Mouse (Mus musculus) spleen, adult 2 months (tissue): ENCODE results near the gene Xlr3a. TPM values are rescaled to one million over a fixed set of nuclear protein-coding genes. Genes with fewer than 3 reads are reported as not detected.

Experiments used
- DNase-seq, 2 experiments: peaks; one replicate each; pipeline versions ENCODE4 v3.0.0 to v3.0.0-alpha.2; 2012 to 2021; ENCODE audit warnings: low spot score in 2 of 2, low read depth in 1 of 2
- H3K27ac ChIP-seq: fragments of 200-500 bp; 2 replicates; pipeline ENCODE4 v1.5.1; 2012; ENCODE audit warnings: low read length, inconsistent platforms; ENCODE audit not compliant: insufficient read depth
- H3K27me3 ChIP-seq: fragments of 200-500 bp; 2 replicates; pipeline ENCODE4 v1.6.1; 2012; ENCODE audit warnings: mild to moderate bottlenecking, moderate library complexity, low read length, inconsistent platforms; ENCODE audit not compliant: control insufficient read depth, insufficient read depth
- H3K36me3 ChIP-seq: fragments of 200-500 bp; 2 replicates; pipeline ENCODE4 v1.6.1; 2012; ENCODE audit warnings: mild to moderate bottlenecking, low read length, inconsistent platforms; ENCODE audit not compliant: control insufficient read depth, insufficient read depth
- H3K4me1 ChIP-seq: fragments of 200-500 bp; 2 replicates; pipeline ENCODE4 v1.6.1; 2011; ENCODE audit warnings: inconsistent platforms; ENCODE audit not compliant: control insufficient read depth, insufficient read depth, insufficient read length
- H3K4me3 ChIP-seq: fragments of 200-500 bp; 2 replicates; pipeline ENCODE4 v1.5.1; 2011; ENCODE audit warnings: mild to moderate bottlenecking, inconsistent platforms; ENCODE audit not compliant: insufficient read depth, insufficient read length; ENCODE audit errors: extremely low read depth
- CTCF ChIP-seq: fragments of 200-500 bp; IDR thresholded peaks from 2 replicates; pipeline ENCODE4 v1.5.1; 2011; ENCODE audit warnings: mild to moderate bottlenecking, inconsistent platforms; ENCODE audit not compliant: insufficient read depth, insufficient read length, insufficient replicate concordance; ENCODE audit errors: extremely low read depth
- POLR2A ChIP-seq: fragments of 200-500 bp; IDR thresholded peaks from 2 replicates; pipeline ENCODE4 v1.6.1; 2011; ENCODE audit warnings: low read depth, low read length, inconsistent platforms
- WGBS: fragments of 180-500 bp; shearing (Covaris S2); methylation state at CpG from one replicate; pipeline ENCODE4 v1.1.7; 2018; 5-methylcytosine and 5-hydroxymethylcytosine counted together
- polyA plus RNA-seq: library from polyadenylated mRNA; depleted of rRNA; stranded (reverse); fragments of >200 nt; gene quantifications from 2 replicates; pipeline ENCODE4 v1.2.3, GENCODE M21; 2012

The Xlr3a gene
- polyA plus RNA-seq, 1 experiment: 0.11 TPM

DNA sequence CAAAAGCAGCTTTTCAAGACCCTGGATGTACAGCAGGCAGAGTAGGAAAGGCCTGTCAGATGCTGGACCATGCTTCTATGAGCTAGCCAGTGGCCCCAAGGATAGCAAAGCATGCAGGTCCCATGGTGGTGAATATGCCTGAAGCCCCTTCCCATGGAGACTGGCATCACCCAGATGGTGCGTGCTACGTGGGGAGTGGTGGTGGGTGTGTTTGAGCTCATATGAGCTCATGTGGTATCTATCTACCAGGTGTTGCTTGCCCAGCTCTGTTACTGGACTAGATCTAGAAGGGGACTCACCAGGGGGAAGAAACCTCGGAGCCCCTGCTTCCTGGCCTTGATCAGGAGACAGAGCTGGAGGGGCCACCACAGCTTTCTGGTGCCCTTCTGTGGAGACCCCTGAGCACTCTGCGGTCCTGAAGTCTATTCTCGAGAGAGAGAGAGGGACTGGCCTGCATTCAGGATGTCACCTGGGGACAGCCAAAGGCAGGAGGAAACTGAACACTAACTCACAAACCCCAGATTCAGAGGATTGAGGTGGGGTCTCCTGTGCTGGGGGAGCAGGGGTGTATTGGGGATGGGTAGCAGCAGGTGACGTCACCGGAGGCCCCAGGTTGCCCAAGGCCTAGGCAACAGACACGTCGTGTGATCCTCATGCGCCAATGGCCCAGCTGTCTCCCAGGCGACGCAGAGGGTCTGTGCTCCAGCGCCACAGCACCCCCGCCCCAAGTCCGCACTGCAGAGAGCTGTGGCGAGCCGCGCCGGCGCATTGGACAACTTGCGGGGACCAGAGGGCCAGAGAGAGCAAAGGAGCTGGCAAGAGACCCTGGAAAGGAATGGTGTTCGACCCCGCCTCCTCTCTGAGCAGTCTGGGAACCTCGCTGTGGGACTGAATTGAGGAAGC, 33.1 kb downstream of the Xlr3a start:
- H3K36me3 ChIP-seq: no peaks in the 10 kb centered on the region
- TF ChIP-seq POLR2A (no peak), CTCF (no peak)
- H3K4me3 ChIP-seq: no peak overlapping the region
- no peak overlapping the region for H3K27ac ChIP-seq
- no peaks in the 10 kb centered on the region for H3K27me3 ChIP-seq
- no peaks in the 10 kb centered on the region for H3K4me1 ChIP-seq
- WGBS: 67% methylated on average over 24 of the region's 24 CpGs
- no peak for DNase-seq

DNA sequence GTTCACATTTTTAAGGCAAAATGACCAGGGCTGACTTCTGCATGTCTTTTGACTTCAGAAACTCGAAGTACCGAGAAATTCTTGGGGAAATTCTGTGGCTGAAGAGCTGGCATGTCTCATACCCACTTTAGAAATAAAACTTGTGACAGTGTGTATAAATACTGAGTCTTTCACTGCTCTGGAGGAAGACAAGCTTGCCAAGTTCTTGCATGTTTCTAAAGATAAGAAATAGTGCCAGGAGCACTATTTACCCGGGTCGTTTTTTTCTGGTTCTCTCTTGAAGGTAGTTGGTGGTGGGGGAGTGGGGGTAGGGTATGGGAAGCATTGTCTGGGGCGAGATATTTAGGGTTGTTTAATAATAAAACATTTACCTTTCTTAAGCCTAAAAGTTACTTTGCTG, 34.6 kb downstream of the Xlr3a start:
- H3K4me1 ChIP-seq: no peaks in the 10 kb centered on the region

DNA sequence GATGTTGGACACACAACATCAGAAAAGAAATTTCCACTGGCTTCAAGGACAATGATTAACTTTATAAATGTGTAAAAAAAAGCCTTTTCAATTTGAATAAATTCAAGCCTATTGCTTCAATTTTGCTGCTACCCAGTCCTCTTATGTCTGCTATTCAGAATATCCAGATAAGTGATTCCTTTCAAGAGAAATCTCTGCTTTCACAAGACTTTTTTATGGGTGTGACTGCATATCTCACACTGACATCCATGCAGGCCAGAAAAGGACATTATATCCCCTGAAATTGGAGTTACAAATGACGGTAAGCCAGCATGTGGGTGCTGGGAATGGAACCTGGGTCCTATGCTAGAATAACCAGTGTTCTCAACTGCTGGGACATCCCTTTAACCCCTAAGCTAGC, 35.4 kb downstream of the Xlr3a start:
- Histone ChIP-seq H3K4me3 (no peak overlapping the region), H3K36me3 (no peaks in the 10 kb centered on the region), H3K27ac (no peak overlapping the region), H3K4me1 (no peaks in the 10 kb centered on the region), H3K27me3 (no peaks in the 10 kb centered on the region)
- WGBS: 83% methylated on average over 1 of the region's 1 CpGs
- no peak for TF ChIP-seq CTCF
- TF ChIP-seq POLR2A: no peak
- DNase-seq: no peak

More for the DNA sequence above, 34.6 kb downstream of the Xlr3a start:
- no peaks in the 10 kb centered on the region for H3K27me3 ChIP-seq
- 44% methylated on average over 5 of the region's 5 CpGs for WGBS
- no peak for TF ChIP-seq CTCF
- TF ChIP-seq POLR2A: no peak
- no peak overlapping the region for H3K4me3 ChIP-seq
- H3K36me3 ChIP-seq: no peaks in the 10 kb centered on the region
- no peak for DNase-seq
- no peak overlapping the region for H3K27ac ChIP-seq

DNA sequence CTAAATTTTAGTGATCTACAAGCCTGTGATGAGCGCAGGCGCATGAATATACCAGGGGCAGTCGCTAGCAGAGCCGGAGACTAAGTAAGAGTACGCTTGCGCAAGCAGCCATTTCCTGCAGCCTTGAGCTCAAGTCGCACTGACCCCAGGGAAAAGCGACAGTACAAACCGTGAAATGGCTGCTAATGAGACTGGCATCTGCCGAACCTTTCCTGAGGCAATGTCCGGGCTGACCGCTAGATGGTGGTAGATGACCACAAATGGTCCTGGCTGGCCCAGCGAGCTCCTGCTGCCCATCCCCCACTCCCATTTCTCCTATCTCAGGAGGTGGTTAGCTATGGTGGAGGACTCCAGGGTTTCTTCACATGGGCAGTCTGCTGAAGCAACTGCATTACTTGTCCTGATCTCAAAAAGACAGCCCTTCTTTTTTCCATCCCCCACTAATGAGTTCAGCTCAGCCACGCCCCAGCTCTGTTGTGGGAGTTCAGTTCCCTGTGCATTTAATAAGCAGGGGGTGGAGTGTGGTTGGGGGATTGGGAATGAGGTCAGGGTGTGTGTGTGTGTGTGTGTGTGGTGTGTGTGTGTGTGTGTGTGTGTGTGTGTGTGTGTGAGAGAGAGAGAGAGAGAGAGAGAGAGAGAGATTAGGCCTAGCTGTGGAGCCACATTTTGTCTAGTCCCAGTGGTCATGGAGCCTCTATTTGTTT, 42.9 kb downstream of the Xlr3a start:
- Histone ChIP-seq H3K4me1 (no peaks in the 10 kb centered on the region), H3K27me3 (no peaks in the 10 kb centered on the region), H3K36me3 (no peaks in the 10 kb centered on the region), H3K27ac (no peak overlapping the region), H3K4me3 (no peak overlapping the region)
- DNase-seq: peak; percentile 72 to 81
- WGBS: 27% methylated on average over 14 of the region's 14 CpGs
- no peak for TF ChIP-seq POLR2A
- peak; percentile 87 for TF ChIP-seq CTCF

DNA sequence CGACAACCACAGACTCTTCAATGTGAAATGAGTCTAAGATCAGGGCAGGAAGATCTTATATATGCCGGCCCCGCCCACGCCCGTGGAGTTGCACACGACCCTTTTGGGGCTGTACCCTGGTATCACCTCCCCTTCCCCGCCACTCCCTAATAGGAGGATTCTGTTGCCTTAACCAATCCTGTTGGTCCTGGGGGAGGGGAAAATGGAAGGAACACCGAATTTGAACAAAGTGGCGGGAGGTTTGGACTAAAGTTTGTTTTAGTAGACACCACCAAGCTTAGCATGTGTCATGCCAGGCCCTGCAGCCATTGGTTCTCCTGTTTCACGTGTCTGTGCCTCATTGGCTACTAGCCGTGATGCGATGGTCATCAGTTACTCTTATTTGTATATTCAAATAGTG, 57.2 kb downstream of the Xlr3a start:
- Histone ChIP-seq H3K36me3 (no peaks in the 10 kb centered on the region), H3K27me3 (no peaks in the 10 kb centered on the region), H3K27ac (no peak overlapping the region), H3K4me3 (no peak overlapping the region), H3K4me1 (no peaks in the 10 kb centered on the region)
- 84% methylated on average over 12 of the region's 12 CpGs for WGBS
- TF ChIP-seq POLR2A (no peak), CTCF (no peak)
- DNase-seq: no peak

DNA sequence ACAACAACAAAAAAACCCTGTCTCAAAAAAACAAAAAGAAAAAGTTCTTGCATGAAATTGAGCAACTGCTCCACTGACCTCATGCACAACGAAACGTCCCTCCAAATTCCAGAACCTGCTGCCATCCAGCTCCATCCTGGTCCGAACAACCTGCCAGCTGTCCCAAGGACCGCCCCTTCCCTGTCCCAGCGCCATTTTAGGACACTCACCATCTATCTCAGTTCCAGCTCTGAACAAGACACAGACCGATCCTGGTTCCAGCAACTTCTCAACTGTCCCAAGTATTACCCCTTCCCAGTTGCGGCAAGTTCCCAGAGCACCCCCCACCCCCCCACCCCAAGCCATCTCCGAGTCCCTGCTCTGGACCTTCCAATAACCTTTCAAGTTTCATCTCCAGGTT, 58.1 kb downstream of the Xlr3a start:
- 81% methylated on average over 8 of the region's 8 CpGs for WGBS
- TF ChIP-seq POLR2A: no peak
- no peak for TF ChIP-seq CTCF
- no peak overlapping the region for H3K27ac ChIP-seq
- no peak for DNase-seq
- H3K27me3 ChIP-seq: no peaks in the 10 kb centered on the region
- H3K36me3 ChIP-seq: no peaks in the 10 kb centered on the region
- no peaks in the 10 kb centered on the region for H3K4me1 ChIP-seq
- H3K4me3 ChIP-seq: no peak overlapping the region
